Mouse (Mus musculus): ENCODE results near the gene Polr2e. TPM values are rescaled to one million over a fixed set of nuclear protein-coding genes. Genes with fewer than 3 reads are reported as not detected.

The Polr2e gene
- total and polyA plus RNA-seq, 2 experiments from 2014 or later = 104 to 168 TPM

DNA sequence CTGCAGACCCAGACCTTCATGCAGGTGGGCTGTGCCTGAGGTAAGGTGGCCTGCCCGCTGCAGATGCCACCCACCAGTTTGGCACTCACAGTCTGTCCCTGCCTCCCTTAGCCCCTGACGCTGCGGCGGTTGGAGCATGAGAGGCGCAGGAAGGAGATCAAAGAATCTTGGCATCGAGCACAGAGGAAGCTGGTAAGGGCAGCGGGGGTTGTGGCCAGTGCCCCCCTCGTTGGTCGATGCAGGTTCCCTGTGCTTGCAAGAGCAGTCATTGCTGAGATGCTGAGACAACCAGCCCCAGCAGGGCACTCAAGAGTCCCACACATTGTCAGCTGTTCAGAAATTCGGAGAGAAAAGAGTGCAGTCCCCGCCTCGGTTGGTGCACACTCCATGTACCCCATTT is 17.4 kb downstream of the Polr2e start:
- no peak for DNase-seq
- 86% methylated on average over 12 of the region's 12 CpGs for WGBS
- H3K27me3 ChIP-seq (ENCODE audit: insufficient read depth, low read length) = peaks cover 12% of the 10 kb centered on the region

DNA sequence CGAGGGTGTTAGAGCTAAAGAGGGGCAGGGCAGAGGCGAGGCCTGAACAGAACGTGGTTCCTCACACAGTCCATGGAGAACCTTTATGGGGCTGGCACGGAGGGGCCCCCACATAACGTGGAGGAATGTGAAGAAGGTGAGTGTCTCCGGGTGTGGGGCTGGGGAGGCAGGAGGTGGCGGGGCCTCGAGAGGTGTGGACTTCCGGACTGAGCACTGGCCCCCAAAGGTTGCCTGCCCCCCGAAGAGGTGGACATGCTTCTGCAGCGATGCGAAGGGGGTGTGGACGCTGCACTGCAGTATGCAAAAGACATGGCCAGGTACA is 18.3 kb downstream of the Polr2e start:
- peaks cover 12% of the 10 kb centered on the region for H3K27me3 ChIP-seq (ENCODE audit: insufficient read depth, low read length)
- TF ChIP-seq CTCF (IDR thresholded peaks at IDR 0.05; ENCODE audit: low read depth) = no peak
- ATAC-seq = no peak
- no peak overlapping the region for H3K4me3 ChIP-seq (ENCODE audit: low read depth, low read length)
- DNase-seq = no peak
- H3K36me3 ChIP-seq (ENCODE audit: insufficient read depth) = no peaks in the 10 kb centered on the region
- no peaks in the 10 kb centered on the region for H3K4me1 ChIP-seq (ENCODE audit: insufficient read depth)
- no peak overlapping the region for H3K9ac ChIP-seq
- 91% methylated on average over 13 of the region's 13 CpGs for WGBS
- H3K4me2 ChIP-seq (ENCODE audit: low read depth) = no peak overlapping the region
- H3K9me3 ChIP-seq (ENCODE audit: low read length) = no peaks in the 10 kb centered on the region
- H3K27ac ChIP-seq (ENCODE audit: low read depth, low read length) = no peak overlapping the region

More for the DNA sequence above, 17.4 kb downstream of the Polr2e start:
- no peak overlapping the region for H3K4me2 ChIP-seq (ENCODE audit: low read depth)
- no peak overlapping the region for H3K9ac ChIP-seq
- H3K4me1 ChIP-seq (ENCODE audit: insufficient read depth) = no peaks in the 10 kb centered on the region
- TF ChIP-seq CTCF (IDR thresholded peaks at IDR 0.05; ENCODE audit: low read depth) = no peak
- H3K27ac ChIP-seq (ENCODE audit: low read depth, low read length) = no peak overlapping the region
- no peaks in the 10 kb centered on the region for H3K36me3 ChIP-seq (ENCODE audit: insufficient read depth)
- no peaks in the 10 kb centered on the region for H3K9me3 ChIP-seq (ENCODE audit: low read length)
- no peak overlapping the region for H3K4me3 ChIP-seq (ENCODE audit: low read depth, low read length)
- no peak for ATAC-seq

DNA sequence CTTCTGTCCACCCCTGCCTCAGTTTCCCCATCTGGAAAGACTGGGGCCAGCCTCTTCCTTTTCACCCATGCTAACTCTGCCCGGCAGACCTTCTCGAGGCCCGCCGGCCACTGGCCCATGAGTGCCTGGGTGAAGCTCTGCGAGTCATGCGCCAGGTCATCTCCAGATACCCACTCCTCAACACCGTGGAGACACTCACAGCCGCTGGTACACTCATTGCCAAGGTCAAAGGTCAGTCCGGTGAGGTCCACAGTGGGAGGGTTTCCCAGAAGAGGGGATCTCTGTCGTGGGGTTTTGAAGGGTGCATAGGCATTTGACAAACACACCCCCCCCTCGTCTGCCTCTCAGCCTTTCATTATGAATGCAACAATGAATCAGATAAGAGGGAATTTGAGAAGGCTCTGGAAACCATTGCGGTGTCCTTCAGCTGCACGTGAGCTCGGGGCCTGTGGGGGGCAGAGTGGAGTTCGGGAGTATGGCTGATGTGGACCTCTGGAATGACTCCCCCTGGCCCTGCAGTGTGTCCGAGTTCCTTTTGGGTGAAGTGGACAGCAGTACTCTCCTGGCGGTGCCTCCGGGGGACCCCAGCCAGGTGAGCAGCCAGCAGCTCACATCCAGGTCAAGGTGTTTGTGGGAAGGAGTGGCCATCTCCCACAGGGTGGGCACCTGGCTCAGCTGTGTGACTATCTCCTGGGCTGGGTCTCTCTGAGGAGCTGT is 18.8 kb downstream of the Polr2e start:
- Histone ChIP-seq H3K9ac (no peak overlapping the region), H3K4me2 (ENCODE audit: low read depth) (no peak overlapping the region), H3K4me3 (ENCODE audit: low read depth, low read length) (no peak overlapping the region), H3K9me3 (ENCODE audit: low read length) (no peaks in the 10 kb centered on the region), H3K4me1 (ENCODE audit: insufficient read depth) (no peaks in the 10 kb centered on the region), H3K27ac (ENCODE audit: low read depth, low read length) (no peak overlapping the region), H3K36me3 (ENCODE audit: insufficient read depth) (no peaks in the 10 kb centered on the region), H3K27me3 (ENCODE audit: insufficient read depth, low read length) (peaks cover 12% of the 10 kb centered on the region)
- ATAC-seq (no peak), DNase-seq (no peak)
- WGBS = 83% methylated on average over 18 of the region's 18 CpGs
- TF ChIP-seq CTCF (IDR thresholded peaks at IDR 0.05; ENCODE audit: low read depth) = no peak

DNA sequence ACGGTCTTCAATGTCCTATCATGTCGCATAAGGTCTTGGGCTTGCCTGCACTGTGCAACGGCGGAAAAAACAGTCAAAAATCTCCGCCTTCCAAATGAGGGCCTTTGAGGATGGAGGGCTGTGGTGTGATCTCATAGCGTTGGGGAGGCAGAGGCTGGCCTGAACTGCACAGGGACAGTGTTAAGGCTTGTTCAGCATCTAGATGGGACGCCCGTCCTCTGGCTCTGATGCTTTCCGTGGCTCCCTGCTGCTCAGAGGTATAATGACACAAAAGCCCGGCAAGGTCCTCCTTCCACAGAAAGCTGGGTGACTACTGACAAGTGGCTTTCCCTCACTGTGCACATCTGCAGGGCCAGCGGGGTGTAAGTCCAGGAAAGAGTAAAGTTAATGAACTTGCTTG is 19.4 kb downstream of the Polr2e start:
- Histone ChIP-seq H3K27ac (ENCODE audit: low read depth, low read length) (no peak overlapping the region), H3K36me3 (ENCODE audit: insufficient read depth) (no peaks in the 10 kb centered on the region), H3K27me3 (ENCODE audit: insufficient read depth, low read length) (peaks cover 12% of the 10 kb centered on the region), H3K9me3 (ENCODE audit: low read length) (no peaks in the 10 kb centered on the region), H3K4me3 (ENCODE audit: low read depth, low read length) (no peak overlapping the region), H3K4me2 (ENCODE audit: low read depth) (no peak overlapping the region), H3K4me1 (ENCODE audit: insufficient read depth) (no peaks in the 10 kb centered on the region), H3K9ac (no peak overlapping the region)
- no peak for ATAC-seq
- WGBS = 23% methylated on average over 11 of the region's 11 CpGs
- TF ChIP-seq CTCF (IDR thresholded peaks at IDR 0.05; ENCODE audit: low read depth) = no peak
- DNase-seq = no peak

DNA sequence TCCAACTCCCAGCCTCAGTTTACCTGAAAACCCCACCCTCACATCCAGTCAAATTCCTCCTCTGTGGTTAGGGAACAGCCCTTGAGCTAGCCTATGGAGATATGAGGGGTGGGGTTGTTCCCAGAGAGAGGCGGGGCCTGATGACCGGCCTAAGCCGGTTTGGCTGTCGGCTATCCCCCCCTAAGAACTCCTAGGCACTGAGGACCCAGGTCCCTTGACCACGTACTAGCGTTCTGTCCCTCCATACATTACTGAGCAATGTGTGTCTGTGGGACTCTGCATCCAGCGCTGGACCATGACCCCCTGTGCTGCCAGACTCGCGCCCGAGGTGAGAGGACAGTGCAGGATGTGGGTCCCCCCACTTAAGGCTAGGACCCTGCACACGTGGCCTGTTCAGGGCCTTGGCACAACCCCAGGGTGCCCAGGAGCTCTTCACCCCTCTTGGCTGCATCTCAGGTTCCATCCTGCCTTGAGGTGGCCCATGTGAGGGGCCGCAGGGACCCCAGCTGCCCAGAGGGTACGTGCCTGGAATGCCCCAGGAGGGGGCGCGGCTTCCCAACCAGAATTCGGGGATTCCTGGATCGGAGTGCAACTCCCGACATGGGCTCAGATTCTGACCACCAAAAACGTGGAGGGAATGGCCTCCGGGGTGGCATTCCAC is 20.0 kb downstream of the Polr2e start:
- DNase-seq (no peak), ATAC-seq (no peak)
- Histone ChIP-seq H3K36me3 (ENCODE audit: insufficient read depth) (no peaks in the 10 kb centered on the region), H3K9ac (no peak overlapping the region), H3K27ac (ENCODE audit: low read depth, low read length) (no peak overlapping the region), H3K4me1 (ENCODE audit: insufficient read depth) (no peaks in the 10 kb centered on the region), H3K27me3 (ENCODE audit: insufficient read depth, low read length) (peaks cover 16% of the 10 kb centered on the region), H3K9me3 (ENCODE audit: low read length) (no peaks in the 10 kb centered on the region), H3K4me2 (ENCODE audit: low read depth) (no peak overlapping the region), H3K4me3 (ENCODE audit: low read depth, low read length) (no peak overlapping the region)
- 8% methylated on average over 20 of the region's 20 CpGs for WGBS
- no peak for TF ChIP-seq CTCF (IDR thresholded peaks at IDR 0.05; ENCODE audit: low read depth)

DNA sequence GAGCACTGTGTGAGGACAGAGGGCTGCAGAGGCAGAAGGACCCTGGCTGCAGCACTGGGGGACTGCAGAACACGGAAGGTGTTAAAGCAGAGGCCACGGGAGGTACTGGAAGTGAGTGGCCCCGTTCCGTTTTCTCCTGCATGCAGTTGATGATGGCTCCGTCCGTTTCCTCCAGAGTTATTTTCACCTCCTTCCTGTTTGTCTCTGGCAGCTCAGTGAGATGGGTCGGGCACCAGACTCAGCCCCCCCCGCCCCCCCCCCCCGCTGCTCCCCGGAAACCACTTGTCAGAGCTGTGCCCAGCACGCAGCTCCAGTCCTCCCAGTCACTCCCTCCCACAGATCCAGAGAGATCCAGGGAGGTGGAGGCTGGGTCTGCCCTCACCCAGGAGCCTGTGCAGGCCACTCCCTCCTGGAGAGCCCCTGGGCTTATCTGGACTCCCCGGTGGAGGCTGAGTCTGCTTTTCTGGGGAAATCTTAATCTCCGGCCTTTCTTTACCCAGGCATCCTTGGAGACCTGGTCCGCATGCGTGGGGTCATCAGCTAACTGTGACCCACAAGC is 20.8 kb downstream of the Polr2e start:
- H3K4me1 ChIP-seq (ENCODE audit: insufficient read depth) = no peaks in the 10 kb centered on the region
- H3K27ac ChIP-seq (ENCODE audit: low read depth, low read length) = no peak overlapping the region
- ATAC-seq (no peak), DNase-seq (no peak)
- no peaks in the 10 kb centered on the region for H3K36me3 ChIP-seq (ENCODE audit: insufficient read depth)
- H3K27me3 ChIP-seq (ENCODE audit: insufficient read depth, low read length) = peaks cover 23% of the 10 kb centered on the region
- H3K9ac ChIP-seq = no peak overlapping the region
- H3K4me3 ChIP-seq (ENCODE audit: low read depth, low read length) = no peak overlapping the region
- no peaks in the 10 kb centered on the region for H3K9me3 ChIP-seq (ENCODE audit: low read length)
- WGBS = 12% methylated on average over 12 of the region's 15 CpGs
- TF ChIP-seq CTCF (IDR thresholded peaks at IDR 0.05; ENCODE audit: low read depth) = no peak
- H3K4me2 ChIP-seq (ENCODE audit: low read depth) = no peak overlapping the region

DNA sequence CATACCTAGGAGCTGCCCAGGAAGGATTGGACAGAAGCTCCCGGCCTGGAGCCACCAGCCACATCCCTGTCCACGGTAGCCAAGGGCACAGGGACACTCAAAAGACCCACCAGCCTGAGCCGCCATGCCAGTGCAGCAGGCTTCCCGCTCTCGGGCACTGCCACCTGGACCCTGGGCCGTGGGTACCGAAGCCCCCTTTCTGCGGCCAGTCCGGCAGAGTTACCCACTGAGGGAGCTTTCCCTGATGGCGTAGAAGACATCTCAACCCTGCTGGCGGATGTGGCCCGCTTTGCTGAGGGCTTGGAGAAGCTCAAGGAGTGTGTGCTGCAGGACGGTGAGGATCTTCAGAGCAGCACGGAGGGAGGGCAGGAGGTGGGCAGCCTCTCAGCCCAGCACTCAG is 21.8 kb downstream of the Polr2e start:
- H3K4me3 ChIP-seq (ENCODE audit: low read depth, low read length) = no peak overlapping the region
- WGBS = 84% methylated on average over 14 of the region's 14 CpGs
- no peaks in the 10 kb centered on the region for H3K9me3 ChIP-seq (ENCODE audit: low read length)
- no peak overlapping the region for H3K4me2 ChIP-seq (ENCODE audit: low read depth)
- H3K9ac ChIP-seq = no peak overlapping the region
- H3K27ac ChIP-seq (ENCODE audit: low read depth, low read length) = no peak overlapping the region
- no peaks in the 10 kb centered on the region for H3K4me1 ChIP-seq (ENCODE audit: insufficient read depth)
- DNase-seq = no peak
- no peak for TF ChIP-seq CTCF (IDR thresholded peaks at IDR 0.05; ENCODE audit: low read depth)
- no peak for ATAC-seq
- H3K27me3 ChIP-seq (ENCODE audit: insufficient read depth, low read length) = peaks cover 31% of the 10 kb centered on the region
- no peaks in the 10 kb centered on the region for H3K36me3 ChIP-seq (ENCODE audit: insufficient read depth)
